Comparison of ENCODE assay signal across 12 mouse cellular contexts in the genomic region with DNA sequence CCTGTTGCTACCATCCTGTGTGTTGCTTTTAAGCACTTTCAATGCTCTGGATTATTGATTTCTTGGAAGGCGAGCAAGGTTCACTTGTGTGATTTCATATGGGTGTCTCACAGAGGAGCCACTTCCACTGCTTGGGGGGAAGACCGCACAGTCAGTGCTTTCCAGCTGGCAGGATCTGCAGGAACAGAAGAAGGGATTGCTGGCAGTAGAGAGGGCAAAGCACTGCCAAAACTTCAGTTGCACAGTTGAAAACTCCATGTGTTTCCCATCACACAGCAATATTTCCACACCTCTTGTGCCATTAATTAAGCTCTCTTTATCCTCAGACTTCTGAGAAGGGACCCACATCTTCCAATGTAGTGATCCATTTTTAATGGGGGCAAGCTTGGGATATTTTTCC.
DNase-seq lines count a peak whose midpoint lies in the region; ATAC-seq lines count a peak whose summit lies in the region.
"Had no signal": no experiment of that assay in that cellular context is flagged by ENCODE, and none has a peak within 500 bp of the region (broad histone marks: within the 10 kb centered on the region; RNA-seq: fewer than 3 reads in every experiment).

No protein-coding gene starts in this region.

- ATAC-seq in midbrain, embryonic 13.5 days = no peak
- ATAC-seq: Patski had no signal

- H3K27ac ChIP-seq in midbrain, embryonic 13.5 days = no peak overlapping the region
- H3K27ac ChIP-seq: hindbrain, embryonic 14.5 days; kidney, embryonic 15.5 days; liver, embryonic 14.5 days had no signal

- no peak overlapping the region for H3K9ac ChIP-seq in midbrain, embryonic 13.5 days (replicated peaks)
- H3K9ac ChIP-seq: heart, embryonic 12.5 days; hindbrain, embryonic 14.5 days; kidney, embryonic 15.5 days; liver, embryonic 14.5 days had no signal

- no peaks in the 10 kb centered on the region for H3K9me3 ChIP-seq in midbrain, embryonic 13.5 days
- H3K9me3 ChIP-seq: heart, embryonic 12.5 days; kidney, embryonic 15.5 days had no signal

- peak; percentile 70 for DNase-seq in left cerebral cortex, postnatal 4 days
- DNase-seq in left cerebral cortex, adult 9 months (ENCODE audit: low spot score in 2 of 2) = no peak
- DNase-seq in cerebellum, adult 18-20 months = peak; percentile 72 to 83
- DNase-seq in layer of hippocampus, adult 11-12 months (ENCODE audit: low spot score) = peak; percentile 21
- peak; percentile 5 for DNase-seq in lung, postnatal 36 days
- no peak for DNase-seq in B cell, adult 2 months

- no peak overlapping the region for H3K4me2 ChIP-seq in midbrain, embryonic 13.5 days (replicated peaks)
- H3K4me2 ChIP-seq: heart, embryonic 12.5 days; hindbrain, embryonic 14.5 days; kidney, embryonic 15.5 days had no signal

- H3K27me3 ChIP-seq in midbrain, embryonic 13.5 days = no peaks in the 10 kb centered on the region
- H3K27me3 ChIP-seq: heart, embryonic 12.5 days; kidney, embryonic 15.5 days; Patski had no signal

- no peaks in the 10 kb centered on the region for H3K36me3 ChIP-seq in midbrain, embryonic 13.5 days
- H3K36me3 ChIP-seq: heart, embryonic 12.5 days; kidney, embryonic 15.5 days had no signal

- no peaks in the 10 kb centered on the region for H3K4me1 ChIP-seq in midbrain, embryonic 13.5 days (replicated peaks)
- H3K4me1 ChIP-seq: heart, embryonic 12.5 days; kidney, embryonic 15.5 days had no signal

- WGBS in midbrain, embryonic 13.5 days = 88% methylated on average over 2 of the region's 2 CpGs

- intact Hi-C loops in left cerebral cortex, postnatal 4 days (cut with DNase I) = no loop called here

- no peak overlapping the region for H3K4me3 ChIP-seq in midbrain, embryonic 13.5 days (replicated peaks)
- H3K4me3 ChIP-seq: heart, embryonic 12.5 days; kidney, embryonic 15.5 days had no signal

Comparison
In these comparisons a context has a peak if more than half of its experiments do, and no peak if none do; other contexts are left out.
1. DNase-seq: peak in left cerebral cortex, postnatal 4 days (single experiment), cerebellum, adult 18-20 months (2 of 2), layer of hippocampus, adult 11-12 months (single experiment) and lung, postnatal 36 days (single experiment); none in left cerebral cortex, adult 9 months (0 of 2) and B cell, adult 2 months (0 of 2).